Mouse (Mus musculus) embryonic facial prominence, embryonic 10.5 days (tissue): ENCODE measurements around the gene Coasy. TPM values are rescaled to one million over a fixed set of nuclear protein-coding genes. Genes with fewer than 3 reads are reported as not detected.
A peak's percentile ranks its signal among the peaks of the same experiment; 100 is the strongest.

Experiments
- DNase-seq: peaks from one replicate; pipeline ENCODE4 v3.0.0-alpha.2; 2017; ENCODE audit warnings: low spot score
- H3K27ac ChIP-seq: fragments of 300-500 bp; sonication (generic); replicated peaks from 2 replicates; pipeline ENCODE4 v1.5.1; 2016; ENCODE audit warnings: mild to moderate bottlenecking
- H3K27me3 ChIP-seq: fragments of 300-500 bp; sonication (generic); replicated peaks from 2 replicates; pipeline ENCODE4 v1.6.1; 2016; ENCODE audit warnings: low read depth, mild to moderate bottlenecking; ENCODE audit not compliant: poor library complexity, severe bottlenecking
- H3K36me3 ChIP-seq: fragments of 300-500 bp; sonication (generic); replicated peaks from 2 replicates; pipeline ENCODE4 v1.6.1; 2016; ENCODE audit warnings: mild to moderate bottlenecking, moderate library complexity
- H3K4me1 ChIP-seq: fragments of 300-500 bp; sonication (generic); 2 replicates; pipeline ENCODE4 v1.6.1; 2016
- H3K4me3 ChIP-seq: fragments of 300-500 bp; sonication (generic); 2 replicates; pipeline ENCODE4 v1.5.1; 2016; ENCODE audit warnings: mild to moderate bottlenecking, moderate library complexity
- H3K9me3 ChIP-seq: fragments of 300-500 bp; sonication (generic); 2 replicates; pipeline ENCODE4 v1.6.1; 2016; ENCODE audit warnings: mild to moderate bottlenecking
- WGBS: fragments of 180-500 bp; shearing (Covaris S2); methylation state at CpG from one replicate; pipeline ENCODE4 v1.1.7; 2016; 5-methylcytosine and 5-hydroxymethylcytosine counted together
- polyA plus RNA-seq: library from polyadenylated mRNA; unstranded; fragments of >200 nt; fragmentation: Nextera tagmentation; extraction: Ambion mirVana; gene quantifications from 2 replicates; pipeline ENCODE4 v1.2.1, GENCODE M21; 2016

Coasy gene
- polyA plus RNA-seq, 1 experiment from 2014 or later = 48.7 TPM

GRCm38 (mm10) chr11:101131187-101131586 is 48.8 kb downstream of the Coasy start:
- DNase-seq = no peak
- peaks cover 11% of the 10 kb centered on the region; the same call in 1 of the 2 replicates for H3K9me3 ChIP-seq
- H3K27me3 ChIP-seq = 0 out of 2 replicates have a peak, but pooled peaks cover 12% of the 10 kb centered on the region
- no peak overlapping the region for H3K4me3 ChIP-seq
- H3K27ac ChIP-seq = no peak overlapping the region
- WGBS = 83% methylated on average over 2 of the region's 2 CpGs
- H3K36me3 ChIP-seq = peaks cover 15% of the 10 kb centered on the region
- H3K4me1 ChIP-seq = peaks cover 6% of the 10 kb centered on the region

GRCm38 (mm10) chr11:101131701-101132100 is 49.3 kb downstream of the Coasy start:
- peaks cover 9% of the 10 kb centered on the region; the same call in 1 of the 2 replicates for H3K9me3 ChIP-seq
- 0 out of 2 replicates have a peak, but pooled peaks cover 12% of the 10 kb centered on the region for H3K27me3 ChIP-seq
- H3K4me3 ChIP-seq = no peak overlapping the region
- H3K36me3 ChIP-seq = peaks cover 10% of the 10 kb centered on the region
- H3K4me1 ChIP-seq = peaks cover 6% of the 10 kb centered on the region
- DNase-seq = peak; percentile 50
- 87% methylated on average over 6 of the region's 6 CpGs for WGBS
- H3K27ac ChIP-seq = no peak overlapping the region

GRCm38 (mm10) chr11:101133037-101133436 is 50.7 kb downstream of the Coasy start:
- 0 out of 2 replicates have a peak, but pooled peaks cover 12% of the 10 kb centered on the region for H3K27me3 ChIP-seq
- no peak overlapping the region for H3K4me3 ChIP-seq
- DNase-seq = no peak
- peaks cover 6% of the 10 kb centered on the region for H3K4me1 ChIP-seq
- H3K27ac ChIP-seq = no peak overlapping the region
- peaks cover 2% of the 10 kb centered on the region; the same call in 1 of the 2 replicates for H3K9me3 ChIP-seq
- 82% methylated on average over 12 of the region's 12 CpGs for WGBS
- no peaks in the 10 kb centered on the region for H3K36me3 ChIP-seq

- WGBS = 85% methylated on average over 13 of the region's 13 CpGs
- H3K27me3 ChIP-seq = peaks cover 13% of the 10 kb centered on the region
- no peaks in the 10 kb centered on the region for H3K36me3 ChIP-seq
- H3K27ac ChIP-seq = no peak overlapping the region
- H3K9me3 ChIP-seq = peaks cover 2% of the 10 kb centered on the region; the same call in 1 of the 2 replicates
- H3K4me3 ChIP-seq = no peak overlapping the region
- H3K4me1 ChIP-seq = peaks cover 13% of the 10 kb centered on the region
- DNase-seq = no peak
Measured at GRCm38 (mm10) chr11:101134217-101134865, 52.0 kb downstream of the Coasy start.

Other genes starting within 250 kb of the Coasy start
- 14.4 and 14.9 TPM in 2 replicates for gene Stat5b, start 231.8 kb upstream of the Coasy start, polyA plus RNA-seq
- 1.7 and 1.9 TPM in 2 replicates for gene Stat5a, start 223.2 kb upstream of the Coasy start, polyA plus RNA-seq
- gene Stat3, start 143.0 kb upstream of the Coasy start, polyA plus RNA-seq = 22.5 and 22.8 TPM in 2 replicates
- 20.6 and 23.5 TPM in 2 replicates for gene Cavin1, start 111.7 kb upstream of the Coasy start, polyA plus RNA-seq
- gene Atp6v0a1, start 73.1 kb upstream of the Coasy start, polyA plus RNA-seq = 30.1 and 30.5 TPM in 2 replicates
- gene Naglu, start 12.6 kb upstream of the Coasy start, polyA plus RNA-seq = 7.4 and 8.9 TPM in 2 replicates
- 0.21 TPM in 1 of 2 replicates, not detected in the other for gene Hsd17b1, start 4.2 kb upstream of the Coasy start, polyA plus RNA-seq
- gene Mlx, start 4.7 kb downstream of the Coasy start, polyA plus RNA-seq = 40.6 and 41.0 TPM in 2 replicates
- 69.5 and 72.3 TPM in 2 replicates for gene Psmc3ip, start 12.9 kb downstream of the Coasy start, polyA plus RNA-seq
- 19.7 and 20.2 TPM in 2 replicates for gene Retreg3, start 37.3 kb downstream of the Coasy start, polyA plus RNA-seq
- 135 and 142 TPM in 2 replicates for gene Tubg1, start 37.4 kb downstream of the Coasy start, polyA plus RNA-seq
- gene Tubg2, start 73.3 kb downstream of the Coasy start, polyA plus RNA-seq = 4.9 and 5.7 TPM in 2 replicates
- gene Cntnap1, start 88.0 kb downstream of the Coasy start, polyA plus RNA-seq = 0.23 and 0.31 TPM in 2 replicates
- 3.7 and 4.0 TPM in 2 replicates for gene Plekhh3, start 88.8 kb downstream of the Coasy start, polyA plus RNA-seq
- 0.16 TPM in 1 of 2 replicates, not detected in the other for gene Ccr10, start 92.9 kb downstream of the Coasy start, polyA plus RNA-seq
- 13.3 and 14.5 TPM in 2 replicates for gene Ezh1, start 143.9 kb downstream of the Coasy start, polyA plus RNA-seq
- gene Ramp2, start 163.5 kb downstream of the Coasy start, polyA plus RNA-seq = 66.4 and 68.4 TPM in 2 replicates
- 124 TPM in 2 replicates for gene Vps25, start 171.1 kb downstream of the Coasy start, polyA plus RNA-seq
- gene Wnk4, start 178.0 kb downstream of the Coasy start, polyA plus RNA-seq = 6.0 and 8.3 TPM in 2 replicates
- 1.3 and 1.4 TPM in 2 replicates for gene Cntd1, start 196.4 kb downstream of the Coasy start, polyA plus RNA-seq
- 200 and 203 TPM in 2 replicates for gene Coa3, start 196.5 kb downstream of the Coasy start, polyA plus RNA-seq
- 141 and 154 TPM in 2 replicates for gene Becn1, start 219.7 kb downstream of the Coasy start, polyA plus RNA-seq
- gene Psme3, start 233.6 kb downstream of the Coasy start, polyA plus RNA-seq = 189 and 203 TPM in 2 replicates
- 2.6 and 3.4 TPM in 2 replicates for gene Aoc2, start 242.5 kb downstream of the Coasy start, polyA plus RNA-seq
- gene Aoc3, start 248.0 kb downstream of the Coasy start, polyA plus RNA-seq = 0.04 TPM in 1 of 2 replicates, not detected in the other